17 mouse cellular contexts compared by ENCODE assay signal in the genomic region with DNA sequence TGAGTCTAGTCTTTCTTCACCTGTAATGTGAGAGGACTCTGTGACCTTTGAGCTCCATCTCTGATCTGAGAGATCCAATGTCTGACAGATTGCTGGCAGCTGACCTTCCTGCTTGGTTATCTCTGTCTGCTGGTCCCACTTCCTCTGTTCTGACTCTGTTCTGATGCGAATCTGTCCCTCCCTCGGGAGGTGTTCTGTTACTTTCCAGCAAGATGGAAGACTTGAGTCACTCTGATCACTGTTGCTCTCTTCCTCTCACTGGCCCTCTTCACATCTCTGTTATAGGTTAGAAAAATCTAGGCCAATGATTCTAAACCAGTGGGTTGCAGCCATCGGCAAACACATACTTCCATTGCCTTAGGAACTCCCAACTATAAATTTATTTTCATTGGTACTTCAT.
"Had no signal": no experiment of that assay in that cellular context is flagged by ENCODE, and none has a peak within 500 bp of the region (broad histone marks: within the 10 kb centered on the region; RNA-seq: fewer than 3 reads in every experiment).

No protein-coding gene starts in this region.

- H3K4me1 ChIP-seq: limb, embryonic 12.5 days; limb, embryonic 15.5 days; liver, embryonic 13.5 days had no signal

- H3K9me3 ChIP-seq: limb, embryonic 12.5 days; limb, embryonic 15.5 days; liver, embryonic 13.5 days had no signal

- H3K27me3 ChIP-seq: limb, embryonic 12.5 days; limb, embryonic 15.5 days; liver, embryonic 13.5 days had no signal

- H3K4me2 ChIP-seq: limb, embryonic 12.5 days; limb, embryonic 15.5 days; liver, embryonic 13.5 days; midbrain, embryonic 11.5 days had no signal

- H3K36me3 ChIP-seq: limb, embryonic 12.5 days; limb, embryonic 15.5 days; liver, embryonic 13.5 days had no signal

- H3K9ac ChIP-seq: limb, embryonic 12.5 days; limb, embryonic 15.5 days; liver, embryonic 13.5 days had no signal

- H3K4me3 ChIP-seq: left cerebral cortex, adult 2 months; limb, embryonic 12.5 days; limb, embryonic 15.5 days; liver, embryonic 13.5 days had no signal

- DNase-seq: kidney, adult 9 months; kidney, postnatal 36 days; layer of hippocampus, postnatal 36 days; liver, embryonic 13.5 days; lung, adult 2 months; lung, postnatal 14 days; lung, postnatal 4 days; midbrain, embryonic 14.5 days; thymus, adult 2 months; thymus, postnatal 14 days; thymus, postnatal 4 days had no signal

- H3K27ac ChIP-seq: kidney, postnatal 0 days; left cerebral cortex, adult 2 months; limb, embryonic 12.5 days; limb, embryonic 15.5 days; liver, embryonic 13.5 days; stomach, postnatal 0 days had no signal
